Mouse (Mus musculus): ENCODE measurements at regions not wholly inside any gene's neighbourhood (a gene's known extent, or its start where the extent isn't known, plus 50 kb on each side); places are given as distances from the start of the nearest gene placed in this dataset.

DNA sequence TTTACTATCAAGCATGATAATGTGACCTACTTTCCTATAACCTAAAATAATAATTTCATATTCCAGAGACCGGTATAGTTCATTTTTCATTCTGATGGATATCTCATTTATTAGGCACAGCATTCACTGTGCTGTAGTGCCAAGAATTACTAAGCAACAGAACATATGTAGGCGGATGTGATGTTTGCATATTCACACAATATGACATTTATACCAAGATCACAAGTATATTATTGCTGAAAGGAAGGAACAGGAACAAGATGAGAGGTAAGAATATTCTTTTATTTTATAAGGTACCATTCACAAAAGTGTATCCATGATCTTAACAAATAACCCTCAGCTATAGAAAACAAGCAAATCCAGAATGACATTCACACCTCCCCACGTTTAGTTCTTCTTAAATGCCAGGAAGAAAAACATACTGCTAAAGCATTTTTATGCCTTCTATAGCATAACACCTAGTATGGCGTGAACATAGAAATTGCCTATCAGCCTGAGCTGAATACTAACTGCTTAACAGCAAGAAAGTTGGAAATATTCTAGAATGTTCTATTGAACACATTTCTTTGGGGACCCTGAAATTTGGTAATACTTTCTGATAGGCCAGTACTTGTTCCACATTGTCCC is 1062.8 kb upstream of the Acvr2a start:
- peak; percentile 34 for DNase-seq (ENCODE audit: low read depth, low spot score)

DNA sequence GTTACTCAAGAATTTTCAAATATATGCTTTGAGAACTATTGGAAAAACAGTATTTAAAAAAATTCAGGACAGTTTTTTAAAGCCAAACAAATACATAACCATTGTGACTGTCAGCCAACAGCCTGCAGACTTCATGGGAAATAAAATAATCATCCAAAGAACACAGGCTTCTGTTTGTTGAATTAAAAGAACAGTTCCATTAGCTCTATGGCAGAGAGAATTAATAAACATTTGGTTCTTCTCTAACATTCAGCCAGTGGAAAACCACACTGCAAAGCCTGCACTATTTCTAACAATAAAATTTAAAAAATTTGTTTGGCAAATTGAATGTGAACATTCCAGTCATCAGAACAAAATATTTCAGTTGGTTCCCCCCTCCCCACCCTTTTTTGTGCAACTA is 1058.2 kb upstream of the Acvr2a start:
- no peak for DNase-seq (ENCODE audit: low read depth, low spot score)

DNA sequence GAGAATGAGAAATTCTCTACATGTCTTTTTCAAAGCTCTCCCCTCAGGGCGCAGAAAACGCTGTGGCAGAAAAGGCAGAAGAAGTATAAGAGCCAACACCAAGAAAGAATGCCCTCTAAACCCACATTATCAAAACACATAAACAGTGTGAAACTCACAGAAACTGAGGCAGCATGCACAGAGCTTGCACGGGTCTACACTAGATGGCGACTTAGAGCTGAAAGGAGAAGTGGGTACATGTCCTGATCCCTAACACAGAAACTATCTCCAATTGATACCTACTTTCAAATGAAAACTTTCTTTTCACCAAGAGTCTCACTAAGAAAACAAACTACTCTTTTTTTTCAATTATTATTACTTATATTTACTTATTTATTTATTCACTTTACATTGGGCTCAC is 1057.7 kb upstream of the Acvr2a start:
- DNase-seq (ENCODE audit: low read depth, low spot score): no peak

DNA sequence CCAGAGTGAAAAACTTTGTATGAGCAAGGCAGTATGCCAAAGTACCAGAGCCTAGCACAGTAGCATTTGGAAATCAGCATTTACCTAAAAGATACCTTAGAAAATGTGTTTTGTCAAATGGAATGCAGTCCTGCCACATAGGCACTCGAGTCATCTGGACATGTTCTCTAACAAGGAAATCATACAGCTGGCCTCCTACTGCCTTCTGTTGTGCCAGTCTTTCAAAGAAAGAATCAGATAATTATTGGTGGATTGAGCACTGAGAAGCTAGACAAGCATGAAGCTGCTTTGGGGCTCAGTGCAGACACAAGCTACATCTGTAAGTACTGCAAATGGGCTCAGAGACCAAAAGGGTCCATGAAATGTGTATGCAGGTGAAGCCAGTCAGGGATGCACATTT is 1038.1 kb upstream of the Acvr2a start:
- DNase-seq (ENCODE audit: low read depth, low spot score): no peak

DNA sequence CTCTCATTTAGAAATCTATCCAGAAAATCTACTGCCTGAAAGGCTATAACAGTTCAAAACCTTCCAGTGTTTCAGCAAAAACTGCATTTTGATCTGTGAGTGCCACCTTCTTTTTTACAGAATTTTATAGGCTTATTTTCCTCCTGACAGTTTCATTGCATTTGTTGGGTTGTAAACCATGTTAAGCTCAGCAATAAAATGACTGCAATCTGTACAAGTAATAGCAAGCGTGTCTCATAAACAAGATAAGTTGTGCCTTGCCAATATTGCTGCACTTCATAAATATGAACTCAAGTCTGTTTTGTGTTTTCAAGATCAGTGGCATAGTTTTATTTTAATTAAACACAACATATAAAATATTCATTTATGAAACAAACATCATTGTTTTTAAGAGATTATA is 1036.9 kb upstream of the Acvr2a start:
- DNase-seq (ENCODE audit: low read depth, low spot score): no peak

DNA sequence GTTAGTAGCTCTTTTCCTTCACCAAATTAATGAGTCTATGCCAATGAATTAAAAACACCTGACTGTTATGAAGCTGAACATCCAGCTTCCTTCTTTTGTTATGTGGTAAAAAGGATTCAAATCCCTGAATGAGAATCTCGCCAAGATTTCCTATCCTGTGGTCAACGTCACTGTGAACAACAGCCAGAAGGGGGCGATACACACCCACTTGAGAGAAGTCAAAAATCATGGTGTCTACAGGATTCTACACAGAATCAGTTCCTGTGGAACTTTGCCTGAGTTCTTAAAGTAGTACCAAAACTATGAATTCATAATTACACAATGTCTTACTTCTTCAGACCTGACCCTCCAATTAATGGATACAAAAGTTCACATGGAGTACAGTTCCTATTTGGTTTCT is 1028.1 kb upstream of the Acvr2a start:
- DNase-seq (ENCODE audit: low read depth, low spot score): peak; percentile 32

DNA sequence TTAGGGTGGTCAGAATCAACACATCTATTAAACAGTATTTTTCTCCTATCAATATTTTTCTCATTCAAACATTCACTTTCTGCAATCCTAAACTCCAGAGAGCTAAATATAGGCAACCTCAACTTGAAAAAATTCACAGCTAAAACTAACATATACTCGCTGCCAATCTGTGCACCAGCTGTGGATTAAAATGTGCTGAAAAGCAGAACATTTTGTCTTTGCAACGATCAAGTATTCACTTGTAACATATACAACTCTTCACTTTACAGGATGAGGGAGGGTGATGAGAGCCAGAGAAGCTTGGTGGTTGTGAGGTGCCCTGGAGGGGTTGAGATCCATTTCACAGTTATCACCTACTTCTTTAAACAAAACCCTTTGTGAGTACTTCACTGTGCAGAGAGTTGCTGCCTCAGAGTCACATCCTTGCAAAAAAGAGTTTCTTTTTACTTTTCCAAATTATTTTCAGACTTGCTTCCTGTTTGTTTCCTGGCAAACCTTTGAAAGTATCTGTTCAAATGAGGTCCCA is 991.1 kb upstream of the Acvr2a start:
- DNase-seq (ENCODE audit: low read depth, low spot score): peak; percentile 74

DNA sequence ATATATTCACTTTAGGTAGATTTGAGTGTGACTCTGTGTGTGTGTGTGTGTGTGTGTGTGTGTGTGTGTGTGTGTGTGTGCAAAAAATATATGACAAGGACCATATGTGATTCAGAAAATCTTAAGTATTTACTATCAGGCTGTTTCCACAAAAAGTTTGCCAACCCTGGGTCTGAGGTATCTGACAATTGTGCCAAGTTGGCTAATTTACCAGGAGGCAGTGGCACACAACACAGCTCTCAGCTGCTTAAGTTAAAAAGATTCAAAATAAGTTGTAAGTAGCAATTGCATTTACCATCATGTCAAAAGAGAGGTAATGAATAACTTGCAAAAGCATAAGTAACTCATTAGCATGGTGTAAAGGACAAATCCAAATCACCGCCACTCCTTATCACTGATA is 981.4 kb upstream of the Acvr2a start:
- DNase-seq (ENCODE audit: low read depth, low spot score): no peak

DNA sequence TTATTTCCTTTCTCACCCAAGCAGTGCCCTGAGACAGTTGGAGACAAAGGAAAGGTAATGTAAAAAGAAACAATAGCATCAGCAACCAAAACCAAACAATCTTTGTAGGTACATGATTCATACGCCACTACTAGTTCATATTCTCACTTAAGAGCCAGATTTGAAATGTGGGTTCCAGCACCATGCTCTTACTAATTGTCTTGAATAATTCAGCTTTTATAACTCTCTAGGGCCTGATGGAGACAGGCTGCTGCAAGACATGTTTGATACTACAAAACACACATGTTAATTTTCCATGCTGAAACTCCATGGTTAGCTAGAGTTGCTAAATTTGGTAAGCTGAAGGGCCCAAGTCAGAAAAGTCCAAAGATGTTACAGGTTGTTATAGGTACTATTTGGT is 980.4 kb upstream of the Acvr2a start:
- no peak for DNase-seq (ENCODE audit: low read depth, low spot score)

DNA sequence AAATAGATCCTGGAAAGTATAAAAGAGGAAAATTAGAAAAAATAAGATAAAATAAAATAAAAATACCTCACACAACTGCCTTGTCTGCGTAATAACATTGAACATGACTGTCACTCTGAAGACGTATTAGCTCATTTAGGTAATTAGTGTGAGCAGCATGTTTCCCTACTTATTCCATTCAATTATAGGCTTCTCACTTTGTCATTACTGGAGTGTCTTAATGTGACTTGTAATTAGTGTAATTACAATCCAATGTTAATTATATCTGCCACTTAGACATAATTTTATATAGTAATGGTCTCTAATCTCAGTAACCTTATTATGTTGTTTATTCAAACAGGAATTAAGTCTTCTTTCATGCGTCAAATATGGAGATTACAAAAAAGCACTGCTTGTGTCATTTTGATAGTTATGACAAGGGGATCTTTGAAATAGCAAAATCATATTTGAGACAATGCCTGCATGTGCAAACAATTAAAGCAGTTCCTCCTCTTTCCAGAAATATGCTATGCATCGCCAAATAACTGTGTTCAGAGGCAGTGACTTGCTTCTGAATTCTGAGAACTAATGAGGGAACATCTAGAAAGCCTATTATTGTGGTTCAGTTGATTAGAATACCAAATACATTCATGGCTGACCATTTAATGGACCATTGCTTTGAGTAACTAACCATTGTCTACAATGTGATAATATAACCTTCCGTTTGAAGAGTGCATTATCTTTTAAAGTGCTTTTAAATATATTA is 979.7 kb upstream of the Acvr2a start:
- DNase-seq (ENCODE audit: low read depth, low spot score): no peak

DNA sequence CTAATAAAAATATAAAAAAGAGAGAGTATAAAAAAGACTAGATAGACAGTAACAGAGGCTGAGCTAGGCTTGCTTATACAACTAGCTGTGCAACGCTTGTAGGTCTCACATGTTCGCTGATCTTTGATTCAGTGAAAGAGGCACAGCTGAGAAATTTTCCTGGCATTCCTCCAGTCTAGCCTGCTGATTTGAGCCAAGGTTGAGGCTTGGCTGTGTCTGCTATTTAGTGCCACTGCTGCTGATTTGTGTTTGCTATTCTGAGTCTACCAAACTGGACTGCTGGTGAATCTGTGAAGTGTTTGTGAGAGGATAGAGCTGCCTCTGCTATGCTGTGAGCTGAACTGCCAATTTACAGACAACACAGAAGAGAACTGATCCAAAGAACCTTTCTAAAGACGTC is 956.7 kb upstream of the Acvr2a start:
- DNase-seq (ENCODE audit: low read depth, low spot score): no peak

DNA sequence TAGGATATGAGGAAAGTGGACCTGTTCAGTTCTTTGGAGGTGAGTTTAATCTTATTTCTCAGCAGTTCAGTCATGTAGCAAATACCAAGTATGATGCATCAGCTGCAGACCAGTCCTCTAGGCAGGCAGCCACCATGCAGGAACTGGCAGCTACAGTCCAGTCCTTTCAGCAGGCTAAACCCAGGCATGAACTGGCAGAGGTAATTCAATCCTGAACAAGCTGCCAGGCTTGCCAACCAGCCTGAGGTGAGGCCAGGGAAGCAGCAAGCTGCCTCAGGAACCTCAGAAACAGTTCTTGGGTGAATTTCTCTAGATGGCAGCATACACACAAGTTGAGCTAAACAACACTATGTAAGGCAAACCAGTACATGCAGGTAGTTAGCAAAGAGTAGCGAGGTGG is 951.5 kb upstream of the Acvr2a start:
- no peak for DNase-seq (ENCODE audit: low read depth, low spot score)

DNA sequence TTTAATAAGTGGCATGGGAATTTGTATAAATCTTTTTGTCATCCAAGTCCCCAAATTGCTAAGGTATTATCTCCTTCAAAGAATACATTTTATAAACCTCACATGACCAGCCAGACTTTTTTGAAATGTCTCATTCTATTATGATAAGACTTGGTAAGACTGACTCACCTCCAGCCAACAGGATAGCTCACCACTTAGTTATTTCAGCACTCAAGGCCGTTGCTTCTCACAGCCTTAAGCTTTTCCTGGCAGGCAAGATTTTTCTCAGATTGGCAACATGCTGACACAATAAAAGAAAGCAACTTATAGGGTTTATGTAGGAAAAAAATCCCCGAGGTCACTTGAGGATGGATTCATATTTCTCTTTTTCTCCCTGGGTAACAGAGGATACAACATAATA is 935.9 kb upstream of the Acvr2a start:
- DNase-seq (ENCODE audit: low read depth, low spot score): no peak

DNA sequence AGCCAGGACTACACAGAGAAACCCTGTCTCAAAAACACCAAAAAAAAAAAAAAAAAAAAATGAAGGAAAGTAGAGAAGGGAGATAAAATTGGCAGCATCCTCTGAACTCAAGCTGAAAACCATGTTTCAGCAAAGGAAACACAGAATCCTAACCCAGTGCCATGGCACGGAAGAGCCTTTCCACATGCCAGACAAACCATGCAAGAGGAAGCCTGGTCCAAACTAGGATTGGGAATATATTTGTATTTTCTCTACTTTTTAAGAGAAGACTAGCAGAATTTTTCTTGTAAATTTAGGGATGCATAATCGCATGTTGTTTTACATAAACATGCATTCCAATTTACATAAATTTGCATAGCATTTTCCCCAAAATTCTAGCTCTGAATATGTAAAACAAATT is 934.8 kb upstream of the Acvr2a start:
- DNase-seq (ENCODE audit: low read depth, low spot score): no peak

DNA sequence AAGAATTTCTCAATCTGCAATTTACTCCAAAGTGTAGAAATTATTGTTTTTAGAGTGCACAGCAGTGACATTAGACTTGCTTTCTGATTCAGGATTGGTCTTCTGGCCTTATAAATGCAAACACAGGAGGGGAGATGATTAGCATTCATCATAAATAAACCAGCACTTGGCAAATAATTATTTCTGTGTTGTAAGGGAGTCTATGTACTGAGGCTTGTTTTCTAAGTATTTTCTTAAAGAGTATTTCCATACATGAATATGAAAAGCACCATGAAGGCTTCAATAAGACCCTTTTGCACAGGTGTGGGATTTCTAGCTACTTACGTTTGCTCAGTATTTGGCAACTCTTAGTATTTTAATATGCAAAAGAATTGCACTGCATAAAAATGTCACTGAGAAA is 934.1 kb upstream of the Acvr2a start:
- DNase-seq (ENCODE audit: low read depth, low spot score): no peak

DNA sequence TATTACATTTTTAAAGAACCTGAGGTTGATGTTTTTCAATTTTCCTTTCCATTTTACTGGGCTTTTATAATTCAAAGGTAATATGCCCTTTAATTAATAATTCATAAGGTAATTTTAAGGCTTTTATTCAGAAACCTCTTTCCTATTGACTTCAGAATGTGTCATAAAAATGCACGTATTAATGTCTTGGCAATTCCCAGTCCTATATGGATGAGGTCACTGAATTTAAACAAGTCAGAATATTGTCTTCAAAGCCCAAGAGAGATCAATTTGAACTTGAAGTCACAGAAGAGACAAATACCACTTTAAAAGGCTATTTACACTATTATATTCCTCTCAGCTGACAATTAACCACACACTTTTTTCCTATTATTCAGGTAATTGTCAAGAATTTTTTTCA is 925.7 kb upstream of the Acvr2a start:
- DNase-seq (ENCODE audit: low read depth, low spot score): no peak

DNA sequence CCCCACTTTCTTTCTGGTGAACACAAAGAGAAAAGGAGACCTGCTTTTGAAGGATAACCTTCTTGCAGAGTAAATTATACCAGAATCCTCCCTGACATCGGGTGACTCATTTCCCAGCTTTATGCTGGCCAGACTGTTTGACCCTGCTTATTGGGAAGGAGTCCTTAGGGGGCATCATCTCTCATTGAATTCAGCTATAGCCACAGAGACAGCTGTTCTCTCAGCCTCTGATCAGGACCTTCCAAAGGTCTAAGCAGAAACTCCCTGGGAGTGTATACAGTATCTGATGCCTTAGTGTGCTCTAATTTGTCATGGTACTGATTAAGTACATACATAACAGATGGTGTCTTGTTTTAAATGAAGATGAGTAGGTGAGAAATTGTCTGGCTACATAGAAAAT is 922.5 kb upstream of the Acvr2a start:
- no peak for DNase-seq (ENCODE audit: low read depth, low spot score)

DNA sequence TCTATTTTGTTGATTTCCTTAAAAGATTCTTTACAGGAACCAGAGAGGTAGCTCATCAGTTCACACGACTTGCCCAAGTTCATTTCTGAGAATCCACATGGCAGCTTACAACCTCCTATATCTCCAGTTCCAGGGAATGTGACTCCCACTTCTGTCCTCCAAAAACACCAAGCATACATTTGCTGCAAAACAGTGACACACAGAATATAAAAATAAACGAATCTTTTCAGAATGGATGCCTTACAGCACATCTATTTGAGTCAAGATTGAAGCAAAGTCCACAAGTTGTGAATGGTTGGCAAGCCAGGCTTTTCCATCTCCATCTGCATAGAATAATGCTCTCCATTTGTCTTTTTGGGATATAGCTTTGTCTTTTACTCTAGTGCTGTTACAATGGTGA is 921.0 kb upstream of the Acvr2a start:
- peak; percentile 44 for DNase-seq (ENCODE audit: low read depth, low spot score)

DNA sequence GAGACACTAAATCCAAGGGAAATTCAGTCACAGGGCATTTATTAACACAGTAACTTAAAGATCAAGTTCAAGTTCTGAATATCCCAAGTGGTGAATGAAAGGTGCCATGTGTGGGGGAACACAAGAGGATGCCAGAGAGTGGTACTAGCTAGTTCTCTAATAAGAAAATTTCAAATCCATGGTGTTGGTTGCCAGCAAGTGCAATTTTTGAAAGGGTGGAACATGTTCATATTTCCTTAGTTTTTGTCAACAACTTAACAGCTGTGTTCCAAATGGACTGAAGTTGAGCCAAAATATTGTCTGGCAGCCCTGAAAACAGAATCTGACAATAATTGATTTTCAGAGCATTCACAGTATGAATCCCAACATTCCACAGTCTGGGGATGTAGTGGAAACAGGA is 919.1 kb upstream of the Acvr2a start:
- DNase-seq (ENCODE audit: low read depth, low spot score): no peak

DNA sequence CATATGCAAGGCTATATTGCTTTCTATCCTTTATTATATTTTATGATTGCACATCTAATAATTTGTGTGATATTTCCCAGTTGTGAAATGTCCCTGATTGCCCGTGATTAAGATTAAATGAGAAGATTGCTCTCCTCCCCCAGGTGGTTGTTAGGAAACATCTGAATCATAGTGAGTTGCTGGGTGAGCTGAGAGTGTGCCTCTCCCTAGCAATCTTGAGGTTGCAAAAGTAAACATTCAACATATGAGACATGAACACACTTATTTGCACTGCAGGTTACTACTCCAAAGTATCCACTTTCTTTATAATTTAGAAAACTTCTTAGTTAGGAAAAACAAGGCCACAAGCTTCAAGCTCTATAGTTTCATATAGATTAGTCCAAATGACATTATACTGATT is 899.6 kb upstream of the Acvr2a start:
- DNase-seq (ENCODE audit: low read depth, low spot score): no peak

DNA sequence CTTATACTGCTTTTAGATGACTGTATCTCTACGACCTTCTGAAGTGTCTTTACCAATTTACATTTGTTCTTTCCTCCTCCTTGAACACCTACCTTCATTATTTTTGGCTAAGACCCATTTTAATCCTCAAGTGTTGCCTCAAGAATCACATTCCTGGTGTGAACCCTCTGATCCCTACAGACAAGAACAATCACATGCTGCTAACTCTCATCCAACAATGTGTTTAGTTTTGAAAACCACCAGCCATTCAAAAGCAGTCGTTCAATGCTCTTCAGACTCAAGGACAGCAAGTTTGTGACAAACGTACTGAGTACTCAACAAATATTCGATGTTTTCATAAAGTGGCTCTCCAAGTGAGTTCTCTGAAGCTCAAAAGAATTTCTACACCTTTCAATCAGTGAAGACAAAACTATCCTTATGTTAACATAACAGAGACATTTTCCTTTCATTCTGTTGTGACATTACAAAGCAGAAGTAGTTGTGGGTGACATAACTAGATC is 898.9 kb upstream of the Acvr2a start:
- DNase-seq (ENCODE audit: low read depth, low spot score): no peak

DNA sequence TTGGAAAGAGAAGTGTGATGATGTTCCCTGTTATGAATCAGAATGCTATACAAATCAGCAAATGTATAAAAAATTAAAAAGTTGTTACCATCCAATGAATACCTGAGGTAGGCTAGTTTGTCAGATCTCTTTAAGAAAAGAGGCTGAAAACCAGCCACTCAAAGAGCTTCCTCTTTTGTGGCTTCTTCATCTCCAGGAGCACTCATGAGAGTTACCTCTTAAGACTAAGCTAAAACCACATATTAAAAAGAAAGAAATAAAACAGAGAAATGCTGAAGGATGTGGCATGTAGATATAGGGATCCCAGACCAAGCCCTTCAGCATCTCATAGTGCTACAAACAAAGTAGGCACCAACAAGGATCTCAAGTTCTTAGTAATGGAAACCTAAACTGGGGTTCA is 890.9 kb upstream of the Acvr2a start:
- no peak for DNase-seq (ENCODE audit: low read depth, low spot score)

DNA sequence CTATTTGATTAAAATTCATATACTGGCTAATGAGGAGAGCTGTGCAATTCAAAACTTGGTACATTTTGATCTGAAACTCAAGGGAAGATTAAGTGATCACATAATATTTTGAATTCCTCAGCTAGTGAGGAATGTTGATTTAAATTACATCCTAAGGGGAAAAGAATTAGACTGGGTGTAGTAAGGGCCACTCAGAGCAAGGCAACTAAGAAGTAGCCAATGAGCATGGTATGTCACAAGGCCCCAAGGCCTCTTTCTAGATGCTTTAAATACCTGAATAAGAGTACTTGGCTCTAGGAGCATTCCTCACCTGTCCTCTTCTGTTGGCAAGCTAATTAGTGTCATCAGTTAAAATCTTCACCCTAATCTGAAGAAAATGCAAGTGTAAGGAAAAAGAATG is 887.3 kb upstream of the Acvr2a start:
- no peak for DNase-seq (ENCODE audit: low read depth, low spot score)

Measured in telencephalon, adult 2 months (tissue).